Mouse (Mus musculus) embryonic stem cell, embryonic (primary cell): ENCODE measurements around the gene Cmss1.

Experiments used
- CTCF ChIA-PET, 4 experiments: fragments of 300-600 bp in 2 of 4; fragments of 350-600 bp in 2 of 4; sonication (Branson Sonifier 250); formaldehyde crosslinking; loops; one replicate each; lab custom pipeline; 2022; ENCODE audit warnings: inconsistent platforms in 2 of 4; lab: Charles Lee
- POLR2A ChIA-PET, 4 experiments: fragments of 300-600 bp in 2 of 4; fragments of 350-600 bp in 2 of 4; sonication (Branson Sonifier 250); formaldehyde crosslinking; loops; one replicate each; lab custom pipeline; 2022; ENCODE audit warnings: antibody characterized with exemption in 4 of 4, inconsistent platforms in 1 of 4; lab: Charles Lee

Cmss1 gene

GRCm38 (mm10) chr16:57570789-57571311, 35.8 kb downstream of the Cmss1 start:
- CTCF ChIA-PET, result interaction anchor here in 1 of 4 experiments (1.4 kb wide), 1 partner anchor 172 kb away, joined by 4 read pairs; no protein-coding TSS in a partner anchor
- POLR2A ChIA-PET, result interaction anchor here in 1 of 4 experiments (1.2 kb wide), 1 partner anchor 85 kb away, joined by 3 read pairs; no protein-coding TSS in a partner anchor

DNA sequence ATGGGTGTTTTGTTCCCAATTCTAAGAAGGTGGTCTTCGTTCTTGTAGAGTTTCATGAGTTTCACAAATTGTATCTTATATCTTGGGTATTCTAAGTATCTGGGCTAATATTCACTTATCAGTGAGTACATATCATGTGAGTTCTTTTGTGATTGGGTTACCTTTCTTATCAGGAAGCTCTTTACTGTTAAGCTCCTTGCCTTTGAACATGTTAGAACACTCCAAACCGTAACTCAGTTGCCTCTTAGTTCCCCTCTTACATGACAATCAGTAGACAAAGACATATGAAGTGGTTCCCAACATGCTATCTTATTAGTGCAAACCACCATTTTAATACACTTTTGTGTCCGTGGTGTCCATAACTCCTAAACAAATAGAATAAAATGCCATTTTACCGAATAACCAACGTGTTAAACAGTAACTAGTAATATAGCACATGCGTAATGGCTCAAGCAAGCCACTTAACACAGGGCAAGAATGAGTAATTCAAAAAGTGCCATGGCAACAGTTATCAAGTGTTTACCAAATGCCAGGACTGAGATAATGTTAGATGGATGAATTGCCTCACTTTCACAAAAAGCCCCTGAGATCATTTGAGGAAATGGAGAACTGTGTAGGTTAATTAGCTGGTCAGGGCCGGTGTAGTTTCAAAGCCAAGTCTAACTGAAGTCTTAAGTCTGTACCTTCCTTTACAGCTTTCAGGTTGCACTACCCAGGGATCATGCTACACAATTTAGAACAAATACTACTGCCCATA, 37.8 kb downstream of the Cmss1 start:
- ChIA-PET POLR2A (interaction anchor here in 1 of 4 experiments (0.6 to 0.9 kb wide), 4 partner anchors 14 to 1438 kb away, joined by 3 read pairs; no protein-coding TSS in a partner anchor), CTCF (no interaction called here)

- POLR2A ChIA-PET, result interaction anchor here in 1 of 4 experiments (0.9 to 1.5 kb wide), 2 partner anchors 15 to 17 kb away, joined by 3 to 5 read pairs; no protein-coding TSS in a partner anchor
- CTCF ChIA-PET, result no interaction called here
These were observed 40.4 kb downstream of the Cmss1 start for GRCm38 (mm10) chr16:57566215-57566614.

- ChIA-PET CTCF (no interaction called here), POLR2A (interaction anchor here in 2 of 4 experiments (0.6 to 0.9 kb wide), 2 partner anchors 9 to 133 kb away, joined by 3 read pairs; no protein-coding TSS in a partner anchor)
These were observed 41.9 kb downstream of the Cmss1 start for GRCm38 (mm10) chr16:57564807-57565206.

- CTCF ChIA-PET, result no interaction called here
These were observed 43.2 kb downstream of the Cmss1 start for GRCm38 (mm10) chr16:57563453-57563852.

GRCm38 (mm10) chr16:57560185-57560584, 46.5 kb downstream of the Cmss1 start:
- POLR2A ChIA-PET, result interaction anchor here in 1 of 4 experiments (1.0 kb wide), 1 partner anchor 11 kb away, joined by 3 read pairs; no protein-coding TSS in a partner anchor
- CTCF ChIA-PET, result no interaction called here

More at GRCm38 (mm10) chr16:57563453-57563852, 43.2 kb downstream of the Cmss1 start:
- POLR2A ChIA-PET, result interaction anchor here in 2 of 4 experiments (0.6 to 1.9 kb wide), 2 partner anchors 14 kb away, joined by 3 to 4 read pairs; no protein-coding TSS in a partner anchor

DNA sequence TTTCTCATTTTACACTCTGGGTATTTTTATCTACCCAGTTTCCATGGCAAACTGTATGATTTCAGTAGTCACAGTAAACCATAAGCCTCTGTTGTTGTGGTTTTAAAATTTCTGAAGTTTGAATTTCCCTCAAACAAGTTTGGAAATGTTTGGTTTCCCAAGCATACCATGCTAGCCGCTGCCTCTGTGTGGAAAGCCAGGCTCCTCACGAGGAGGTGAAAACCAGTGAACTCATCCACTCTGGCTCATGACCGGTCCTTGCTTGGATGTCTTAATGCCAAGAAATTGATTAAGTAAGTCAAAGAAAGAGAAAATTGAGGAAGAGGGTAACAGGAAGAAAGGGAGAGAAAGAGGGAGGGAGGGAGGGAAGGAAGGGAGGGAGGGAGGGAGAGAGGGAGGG, 48.4 kb downstream of the Cmss1 start:
- POLR2A ChIA-PET, result no interaction called here
- CTCF ChIA-PET, result no interaction called here

GRCm38 (mm10) chr16:57556244-57556643, 50.4 kb downstream of the Cmss1 start:
- CTCF ChIA-PET, result no interaction called here
- POLR2A ChIA-PET, result interaction anchor here in 1 of 4 experiments (0.9 kb wide), 1 partner anchor 9 kb away, joined by 3 read pairs; no protein-coding TSS in a partner anchor

- CTCF ChIA-PET, result interaction anchor here in 1 of 4 experiments (0.6 kb wide), 1 partner anchor 51 kb away, joined by 7 read pairs; the partner anchor contains the start of gene Cmss1
- POLR2A ChIA-PET, result no interaction called here
These were observed 51.0 kb downstream of the Cmss1 start for GRCm38 (mm10) chr16:57555667-57556066.

DNA sequence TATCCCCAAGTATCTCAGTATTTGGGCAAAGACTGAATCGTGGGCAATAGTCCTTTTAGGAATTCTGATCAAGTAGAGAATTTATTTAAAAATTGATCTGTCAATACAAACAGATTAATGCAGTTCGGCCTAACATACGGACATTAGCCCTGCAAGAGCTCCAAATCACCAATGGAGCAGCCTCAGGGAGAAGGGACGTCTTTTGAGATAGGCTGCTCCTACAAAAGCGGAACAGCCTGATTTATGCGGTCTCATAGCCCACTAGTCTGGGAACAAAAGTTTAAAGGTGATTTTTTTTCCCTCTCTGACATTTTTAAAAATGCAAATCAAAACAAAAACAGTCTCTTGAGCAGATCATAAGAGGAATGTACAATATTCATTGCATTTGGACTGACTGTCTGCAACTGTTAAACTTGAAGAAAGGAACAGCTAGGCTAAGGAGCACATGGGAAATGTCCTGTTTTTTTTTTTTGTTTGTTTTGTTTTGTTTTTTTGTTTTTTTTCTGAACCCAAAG, 51.7 kb downstream of the Cmss1 start:
- ChIA-PET CTCF (interaction anchor here in 2 of 4 experiments (0.6 to 0.7 kb wide), 2 partner anchors 51 to 721 kb away, joined by 3 to 7 read pairs; partner anchors contain the start of gene Cmss1 (in 1 of the 2)), POLR2A (interaction anchor here in 3 of 4 experiments (0.6 to 1.0 kb wide), 3 partner anchors 9 to 774 kb away, joined by 3 read pairs; no protein-coding TSS in a partner anchor)

DNA sequence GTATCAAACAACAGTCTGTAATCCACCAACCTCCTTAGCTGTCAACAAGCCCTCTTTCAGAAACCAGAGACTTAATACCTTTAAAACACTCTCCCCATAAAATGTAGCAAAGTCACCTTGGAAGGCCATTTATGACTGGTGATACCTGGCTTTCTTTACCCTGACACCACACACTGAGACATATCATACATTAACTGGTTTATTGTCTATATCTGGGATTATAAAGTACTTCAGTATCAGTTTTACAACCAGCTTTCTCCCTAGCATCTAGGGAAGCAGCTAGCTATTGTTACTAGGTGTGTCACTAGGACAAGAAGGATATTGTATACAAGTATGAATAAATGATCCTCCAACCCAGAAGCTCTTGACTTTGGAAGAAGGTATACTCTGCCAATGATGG, 53.4 kb downstream of the Cmss1 start:
- CTCF ChIA-PET, result no interaction called here

GRCm38 (mm10) chr16:57552709-57553108, 54.0 kb downstream of the Cmss1 start:
- ChIA-PET POLR2A (no interaction called here), CTCF (no interaction called here)

More for the DNA sequence above, 53.4 kb downstream of the Cmss1 start:
- POLR2A ChIA-PET, result interaction anchor here in 1 of 4 experiments (1.3 kb wide), 1 partner anchor 40 kb away, joined by 3 read pairs; no protein-coding TSS in a partner anchor

DNA sequence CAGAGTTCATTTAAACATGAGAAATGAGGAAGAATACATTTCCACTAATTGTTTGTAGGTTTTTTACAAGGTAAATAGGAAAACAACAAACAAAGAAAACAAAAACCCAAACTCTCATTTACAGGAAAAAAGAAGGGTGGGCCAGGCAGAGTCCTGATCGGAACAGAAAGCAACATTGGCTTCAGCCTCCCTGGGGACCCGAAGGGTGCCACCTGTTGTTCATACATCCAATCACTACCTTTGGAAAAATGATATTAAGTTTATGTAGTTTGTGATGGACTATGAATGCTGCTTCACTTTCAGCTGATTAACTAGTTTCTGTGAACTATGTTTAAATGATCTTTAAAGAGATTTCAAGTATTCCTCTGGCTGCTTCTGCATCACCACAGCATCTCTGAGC, 55.0 kb downstream of the Cmss1 start:
- ChIA-PET POLR2A (no interaction called here), CTCF (no interaction called here)

- ChIA-PET CTCF (no interaction called here), POLR2A (interaction anchor here in 1 of 4 experiments (1.6 kb wide), 1 partner anchor 12 kb away, joined by 4 read pairs; no protein-coding TSS in a partner anchor)
These were observed 55.8 kb downstream of the Cmss1 start for GRCm38 (mm10) chr16:57550817-57551216.

DNA sequence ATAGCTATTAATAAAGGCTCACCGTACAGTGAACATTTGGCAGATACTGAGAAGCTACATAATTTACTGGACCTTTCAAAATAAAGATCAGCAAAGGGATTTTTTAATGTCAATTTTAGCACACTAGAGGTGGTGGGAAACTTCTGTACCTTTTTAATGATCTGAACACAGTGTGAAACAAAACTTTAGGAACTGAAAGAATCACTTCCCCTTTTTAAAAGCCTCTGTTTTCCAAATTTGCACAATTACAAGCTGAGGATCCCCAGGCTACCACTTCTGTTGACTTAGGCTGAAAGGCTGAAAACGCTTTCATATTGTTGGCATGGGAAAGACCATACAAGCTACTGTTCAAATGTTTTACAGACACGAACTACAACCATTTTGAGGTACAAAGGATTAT, 56.6 kb downstream of the Cmss1 start:
- POLR2A ChIA-PET, result interaction anchor here in 3 of 4 experiments (0.6 to 1.7 kb wide), 14 partner anchors 10 to 243 kb away, joined by 3 to 5 read pairs (median 3); partner anchors contain the start of gene Cmss1 (in 1 of the 3)

DNA sequence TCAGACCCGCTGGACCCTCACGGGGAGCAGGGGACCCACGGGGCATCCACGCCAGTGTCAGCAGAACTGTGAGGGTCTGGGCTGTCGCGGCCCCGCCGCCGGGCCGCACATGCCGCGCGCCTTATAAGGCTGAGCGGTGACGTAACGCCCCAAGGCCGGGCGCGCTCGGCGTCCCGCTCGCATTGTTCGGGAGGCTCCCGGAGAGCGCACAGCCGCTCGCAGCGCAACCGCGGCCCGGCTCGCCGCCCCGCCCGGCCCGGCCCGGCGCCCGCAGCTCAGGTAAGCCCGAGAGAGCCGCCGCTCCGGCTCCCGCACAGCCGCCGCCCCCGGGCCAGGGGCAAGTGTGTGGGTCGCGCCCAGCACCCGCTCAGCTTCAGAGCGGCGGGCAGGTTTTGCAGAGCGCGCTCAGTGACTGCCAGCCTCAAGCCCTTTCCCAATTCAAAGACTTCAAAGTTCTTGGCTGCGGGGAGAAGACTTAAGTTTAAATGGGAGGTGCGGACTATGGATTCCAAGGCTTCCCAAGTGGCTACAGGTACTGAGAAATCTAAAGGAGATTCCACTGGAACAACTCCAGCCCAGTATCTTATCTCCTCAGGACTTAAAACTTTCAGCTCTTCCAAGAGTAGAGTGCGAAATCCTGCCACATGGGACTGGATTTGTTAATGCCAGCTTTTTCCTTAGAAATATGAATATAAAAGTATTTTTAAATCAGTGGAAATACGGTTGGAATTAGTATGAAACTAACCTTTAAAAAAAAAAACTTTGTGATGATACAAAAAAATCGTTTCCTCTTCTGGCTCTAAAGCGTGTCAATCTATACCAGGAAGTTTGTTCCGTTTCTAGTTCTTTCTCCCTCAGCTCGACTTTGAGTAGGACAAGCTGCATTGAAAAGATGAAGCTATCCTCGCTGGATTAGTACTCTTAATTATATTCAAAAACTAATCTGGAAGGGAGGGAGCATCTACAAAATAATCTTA, 57.3 kb downstream of the Cmss1 start:
- CTCF ChIA-PET, result interaction anchor here in 1 of 4 experiments (0.6 kb wide), 1 partner anchor 151 kb away, joined by 17 read pairs; no protein-coding TSS in a partner anchor
- POLR2A ChIA-PET, result interaction anchor here (0.6 to 1.7 kb wide), 19 partner anchors 11 to 958 kb away, joined by 3 to 5 read pairs (median 3); partner anchors contain the start of gene Cmss1 (in 1 of the 4)

More for the DNA sequence above, 56.6 kb downstream of the Cmss1 start:
- CTCF ChIA-PET, result interaction anchor here in 1 of 4 experiments (0.6 kb wide), 1 partner anchor 152 kb away, joined by 17 read pairs; no protein-coding TSS in a partner anchor

DNA sequence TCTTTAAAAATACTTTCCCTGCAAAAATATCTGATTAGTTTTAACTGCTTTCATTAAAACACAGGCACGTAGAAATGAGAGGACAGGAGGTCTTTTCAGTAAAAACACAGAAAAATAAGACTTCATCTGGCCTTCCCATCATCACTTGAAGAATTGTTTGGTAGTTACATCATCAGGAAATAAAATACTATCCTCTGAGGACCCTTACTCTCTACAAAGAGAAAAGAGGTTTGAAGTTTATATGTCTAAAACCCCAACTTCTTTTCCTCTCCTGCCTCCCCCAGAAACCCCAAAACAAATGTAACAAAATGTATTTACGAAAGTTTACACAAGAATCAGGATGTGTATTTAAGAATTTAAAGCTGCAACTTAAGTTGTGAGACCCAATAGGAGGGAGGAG, 58.1 kb downstream of the Cmss1 start:
- POLR2A ChIA-PET, result interaction anchor here in 2 of 4 experiments (0.8 to 1.7 kb wide), 6 partner anchors 14 to 372 kb away, joined by 3 to 5 read pairs (median 4); no protein-coding TSS in a partner anchor
- CTCF ChIA-PET, result no interaction called here
